Mouse (Mus musculus) macrophage (primary cell): ENCODE data around the gene Bcl2l10. TPM values are rescaled to one million over a fixed set of nuclear protein-coding genes. Genes with fewer than 3 reads are reported as not detected.

ENCODE experiments used
- H3K27ac ChIP-seq: fragments of 350-480 bp; formaldehyde crosslinking; 2 replicates; pipeline ENCODE4 v1.9.0; 2021
- H3K36me3 ChIP-seq: fragments of 350-480 bp; formaldehyde crosslinking; 2 replicates; pipeline ENCODE4 v1.9.0; 2021; ENCODE audit errors: inconsistent target
- H3K4me3 ChIP-seq: fragments of 350-480 bp; formaldehyde crosslinking; 2 replicates; pipeline ENCODE4 v1.9.0; 2021; ENCODE audit errors: inconsistent target
- H3K79me2 ChIP-seq: fragments of 350-480 bp; formaldehyde crosslinking; 2 replicates; pipeline ENCODE4 v1.9.0; 2021; ENCODE audit errors: inconsistent target
- WGBS: methylation state at CpG from one replicate; pipeline ENCODE4 v1.1.7; 2026; ENCODE audit warnings: inconsistent platforms; ENCODE audit not compliant: missing documents; 5-methylcytosine and 5-hydroxymethylcytosine counted together
- polyA plus RNA-seq: library from polyadenylated mRNA; stranded (reverse); fragments of 250-400 nt; gene quantifications from 3 replicates; pipeline ENCODE4 v1.2.4, GENCODE M21; 2018; ENCODE audit warnings: inconsistent platforms

Bcl2l10 gene
- polyA plus RNA-seq, 1 experiment from 2014 or later = not detected

GRCm38 (mm10) chr9:75318196-75318595, 29.4 kb upstream of the Bcl2l10 start:
- H3K79me2 ChIP-seq = no peaks in the 10 kb centered on the region
- no peaks in the 10 kb centered on the region for H3K36me3 ChIP-seq
- no peak overlapping the region for H3K27ac ChIP-seq
- H3K4me3 ChIP-seq = no peak overlapping the region
- 93% methylated on average over 2 of the region's 2 CpGs for WGBS

- Histone ChIP-seq H3K36me3 (no peaks in the 10 kb centered on the region), H3K4me3 (no peak overlapping the region), H3K79me2 (no peaks in the 10 kb centered on the region), H3K27ac (no peak overlapping the region)
- 100% methylated on average over 3 of the region's 3 CpGs for WGBS
Observed at GRCm38 (mm10) chr9:75319365-75319764, 28.2 kb upstream of the Bcl2l10 start.

GRCm38 (mm10) chr9:75322099-75322885, 25.3 kb upstream of the Bcl2l10 start:
- Histone ChIP-seq H3K36me3 (no peaks in the 10 kb centered on the region), H3K4me3 (no peak overlapping the region), H3K27ac (no peak overlapping the region), H3K79me2 (no peaks in the 10 kb centered on the region)
- 86% methylated on average over 11 of the region's 13 CpGs for WGBS

- H3K27ac ChIP-seq = no peak overlapping the region
- no peak overlapping the region for H3K4me3 ChIP-seq
- H3K79me2 ChIP-seq = no peaks in the 10 kb centered on the region
- WGBS = 95% methylated on average over 3 of the region's 3 CpGs
- H3K36me3 ChIP-seq = no peaks in the 10 kb centered on the region
Observed at GRCm38 (mm10) chr9:75328047-75328446, 19.5 kb upstream of the Bcl2l10 start.

GRCm38 (mm10) chr9:75330821-75331220, 16.7 kb upstream of the Bcl2l10 start:
- Histone ChIP-seq H3K79me2 (no peaks in the 10 kb centered on the region), H3K27ac (no peak overlapping the region), H3K36me3 (no peaks in the 10 kb centered on the region), H3K4me3 (no peak overlapping the region)
- 94% methylated on average over 8 of the region's 8 CpGs for WGBS

- Histone ChIP-seq H3K4me3 (no peak overlapping the region), H3K79me2 (no peaks in the 10 kb centered on the region), H3K36me3 (no peaks in the 10 kb centered on the region), H3K27ac (no peak overlapping the region)
- 93% methylated on average over 4 of the region's 4 CpGs for WGBS
Observed at GRCm38 (mm10) chr9:75334440-75334839, 13.1 kb upstream of the Bcl2l10 start.

GRCm38 (mm10) chr9:75338016-75338415, 9.5 kb upstream of the Bcl2l10 start:
- Histone ChIP-seq H3K4me3 (no peak overlapping the region), H3K36me3 (no peaks in the 10 kb centered on the region), H3K79me2 (no peaks in the 10 kb centered on the region), H3K27ac (no peak overlapping the region)
- WGBS = 93% methylated on average over 6 of the region's 6 CpGs

GRCm38 (mm10) chr9:75342433-75342832, 5.1 kb upstream of the Bcl2l10 start:
- Histone ChIP-seq H3K36me3 (no peaks in the 10 kb centered on the region), H3K79me2 (no peaks in the 10 kb centered on the region), H3K27ac (no peak overlapping the region), H3K4me3 (no peak overlapping the region)
- 37% methylated on average over 4 of the region's 4 CpGs for WGBS

GRCm38 (mm10) chr9:75348066-75348465, 508 bp downstream of the Bcl2l10 start:
- WGBS = 92% methylated on average over 17 of the region's 17 CpGs
- H3K36me3 ChIP-seq = no peaks in the 10 kb centered on the region
- no peak overlapping the region for H3K4me3 ChIP-seq
- no peak overlapping the region for H3K27ac ChIP-seq
- H3K79me2 ChIP-seq = no peaks in the 10 kb centered on the region

GRCm38 (mm10) chr9:75348641-75349040, 1.1 kb downstream of the Bcl2l10 start:
- no peak overlapping the region for H3K4me3 ChIP-seq
- no peaks in the 10 kb centered on the region for H3K36me3 ChIP-seq
- 92% methylated on average over 3 of the region's 3 CpGs for WGBS
- H3K27ac ChIP-seq = no peak overlapping the region
- H3K79me2 ChIP-seq = no peaks in the 10 kb centered on the region

- 88% methylated on average over 8 of the region's 8 CpGs for WGBS
- Histone ChIP-seq H3K79me2 (no peaks in the 10 kb centered on the region), H3K27ac (no peak overlapping the region), H3K36me3 (no peaks in the 10 kb centered on the region), H3K4me3 (no peak overlapping the region)
Observed at GRCm38 (mm10) chr9:75353094-75353493, 5.5 kb downstream of the Bcl2l10 start.

GRCm38 (mm10) chr9:75355783-75356182, 8.2 kb downstream of the Bcl2l10 start:
- Histone ChIP-seq H3K79me2 (no peaks in the 10 kb centered on the region), H3K36me3 (no peaks in the 10 kb centered on the region), H3K4me3 (no peak overlapping the region), H3K27ac (no peak overlapping the region)
- 94% methylated on average over 4 of the region's 4 CpGs for WGBS

- Histone ChIP-seq H3K79me2 (no peaks in the 10 kb centered on the region), H3K36me3 (no peaks in the 10 kb centered on the region), H3K4me3 (no peak overlapping the region), H3K27ac (no peak overlapping the region)
- 92% methylated on average over 9 of the region's 9 CpGs for WGBS
Observed at GRCm38 (mm10) chr9:75357087-75357654, 9.6 kb downstream of the Bcl2l10 start.

- Histone ChIP-seq H3K36me3 (no peaks in the 10 kb centered on the region), H3K4me3 (no peak overlapping the region), H3K79me2 (no peaks in the 10 kb centered on the region), H3K27ac (no peak overlapping the region)
- 10% methylated on average over 5 of the region's 5 CpGs for WGBS
Observed at GRCm38 (mm10) chr9:75361699-75362098, 14.1 kb downstream of the Bcl2l10 start.

- 52% methylated on average over 4 of the region's 4 CpGs for WGBS
- H3K27ac ChIP-seq = no peak overlapping the region
- no peaks in the 10 kb centered on the region for H3K36me3 ChIP-seq
- H3K4me3 ChIP-seq = no peak overlapping the region
- no peaks in the 10 kb centered on the region for H3K79me2 ChIP-seq
Observed at GRCm38 (mm10) chr9:75362201-75362600, 14.6 kb downstream of the Bcl2l10 start.
